Mouse (Mus musculus) erythroblast, embryonic 14.5 days (primary cell): ENCODE measurements around the gene Plekha4.

Experiments used
- GATA1 ChIP-seq: IDR thresholded peaks from 2 replicates; pipeline ENCODE4 v1.6.1; 2012; ENCODE audit warnings: low read length, inconsistent platforms, mixed read lengths
- TAL1 ChIP-seq: IDR thresholded peaks from 3 replicates; pipeline ENCODE4 v1.6.1; 2012; ENCODE audit warnings: low read length, inconsistent platforms, mixed read lengths

DNA sequence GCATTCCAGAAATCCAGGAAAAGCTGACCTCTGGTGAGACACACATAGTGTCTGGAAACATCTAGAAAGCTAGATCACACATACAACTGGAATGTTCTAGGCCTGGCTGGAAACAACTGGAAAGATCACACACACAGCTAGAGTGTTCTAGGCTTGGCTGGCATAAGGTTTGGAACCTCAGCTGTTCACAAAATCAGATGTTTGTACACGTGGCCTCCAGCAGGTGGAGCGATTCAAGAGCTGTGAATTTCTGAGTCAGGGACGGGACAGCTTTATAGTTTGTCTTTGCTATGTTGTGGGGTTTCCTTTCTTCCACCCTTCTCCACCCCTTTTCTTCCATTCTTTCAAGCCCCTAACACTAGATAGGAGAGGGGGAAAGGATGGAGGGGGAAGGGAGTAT, 49.1 kb upstream of the Plekha4 start:
- TF ChIP-seq GATA1 (no peak), TAL1 (no peak)
